Mouse (Mus musculus): ENCODE results near the gene Ms4a10. TPM values are rescaled to one million over a fixed set of nuclear protein-coding genes. Genes with fewer than 3 reads are reported as not detected.

Gene Ms4a10
- total and polyA plus RNA-seq, 3 experiments, result not detected

DNA sequence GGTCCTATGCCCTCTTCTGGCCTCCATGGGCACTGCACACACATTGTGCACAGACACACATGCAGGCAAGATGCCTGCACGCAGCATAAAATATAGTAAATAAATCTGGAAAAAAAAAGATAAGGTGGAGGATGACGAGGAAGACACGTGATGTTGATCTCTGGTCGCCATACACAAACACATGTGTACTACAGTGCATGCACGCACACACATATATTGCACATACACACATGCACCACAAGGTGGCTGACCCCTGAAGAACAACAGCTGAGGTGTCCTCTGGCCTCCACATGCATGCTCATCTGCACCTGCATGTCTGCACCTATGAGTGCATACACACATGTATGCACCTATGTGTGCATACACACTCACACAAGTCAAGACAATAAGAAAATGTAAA lies 38.4 kb downstream of the Ms4a10 start:
- Histone ChIP-seq H3K27me3 (ENCODE audit: control insufficient read depth in 1 of 2, insufficient read depth in 2 of 2, low read length in 2 of 2) (0 out of 4 replicates have a peak, but pooled peaks cover 0 to 3% of the 10 kb centered on the region in 2 experiments), H3K9ac (ENCODE audit: control insufficient read depth, low read depth, low read length, poor library complexity, severe bottlenecking) (no peak overlapping the region), H3K27ac (ENCODE audit: control insufficient read depth, low read depth, low read length) (no peak overlapping the region), H3K9me3 (replicated peaks; ENCODE audit: insufficient read depth, low read length) (no peaks in the 10 kb centered on the region), H3K4me1 (ENCODE audit: control insufficient read depth in 1 of 2, insufficient read depth in 2 of 2, low read length in 2 of 2) (peaks cover 10 to 38% of the 10 kb centered on the region in 2 experiments), H3K36me3 (ENCODE audit: control insufficient read depth in 1 of 2, insufficient read depth in 2 of 2, low read length in 2 of 2) (peaks cover 0 to 20% of the 10 kb centered on the region in 2 experiments; a peak in 2 of 4 replicates), H3K79me2 (ENCODE audit: control insufficient read depth, insufficient read depth, low read length, poor library complexity) (no peaks in the 10 kb centered on the region), H3K4me3 (ENCODE audit: control insufficient read depth in 1 of 2, insufficient read depth in 1 of 2, low read depth in 2 of 2, low read length in 2 of 2) (no peak overlapping the region)
- peak; percentile 24 for DNase-seq (ENCODE audit: low read depth, low spot score)
- TF ChIP-seq MAFK (IDR thresholded peaks at IDR 0.05; ENCODE audit: borderline replicate concordance, low read depth, low read length) (no peak), POLR2A (IDR thresholded peaks at IDR 0.05; ENCODE audit: control insufficient read depth in 1 of 2, insufficient read depth in 1 of 2, low read depth in 1 of 2, low read length in 2 of 2, poor library complexity in 1 of 2) (no peak), GATA1 (IDR thresholded peaks at IDR 0.05; ENCODE audit: low read depth, low read length) (no peak), ZC3H11A (IDR thresholded peaks at IDR 0.05; ENCODE audit: low read depth, low read length) (no peak), SIN3A (IDR thresholded peaks at IDR 0.05; ENCODE audit: low read length) (no peak), SMC3 (IDR thresholded peaks at IDR 0.05; ENCODE audit: low read depth, low read length) (peak; percentile 15; the same call in 1 of the 2 replicates), RAD21 (IDR thresholded peaks at IDR 0.05; ENCODE audit: low read depth, low read length) (peak; percentile 1; the same call in 1 of the 2 replicates), TCF12 (IDR thresholded peaks at IDR 0.05; ENCODE audit: low read depth, low read length) (no peak), KAT2A (conservative IDR thresholded peaks at IDR 0.05; ENCODE audit: low read depth, low read length) (no peak), TAL1 (IDR thresholded peaks at IDR 0.05; ENCODE audit: low read length) (no peak), CTCF (IDR thresholded peaks at IDR 0.05 in 2 of 3, conservative IDR thresholded peaks at IDR 0.05 in 1 of 3; ENCODE audit: control insufficient read depth in 1 of 3, insufficient read depth in 1 of 3, low read depth in 2 of 3, low read length in 3 of 3, poor library complexity in 1 of 3, severe bottlenecking in 1 of 3) (peak; percentile 30 to 46 (median 44); a peak in 5 of 6 replicates), CHD2 (IDR thresholded peaks at IDR 0.05; ENCODE audit: low read length) (no peak), MAZ (IDR thresholded peaks at IDR 0.05; ENCODE audit: low read depth, low read length) (no peak), MEF2A (IDR thresholded peaks at IDR 0.05; ENCODE audit: extremely low read depth, insufficient replicate concordance, low read depth, low read length, poor library complexity, severe bottlenecking) (no peak), ETS1 (IDR thresholded peaks at IDR 0.05; ENCODE audit: low read depth, low read length) (no peak), TBP (IDR thresholded peaks at IDR 0.05; ENCODE audit: low read depth, low read length) (no peak), NELFE (IDR thresholded peaks at IDR 0.05; ENCODE audit: low read depth, low read length) (no peak)

DNA sequence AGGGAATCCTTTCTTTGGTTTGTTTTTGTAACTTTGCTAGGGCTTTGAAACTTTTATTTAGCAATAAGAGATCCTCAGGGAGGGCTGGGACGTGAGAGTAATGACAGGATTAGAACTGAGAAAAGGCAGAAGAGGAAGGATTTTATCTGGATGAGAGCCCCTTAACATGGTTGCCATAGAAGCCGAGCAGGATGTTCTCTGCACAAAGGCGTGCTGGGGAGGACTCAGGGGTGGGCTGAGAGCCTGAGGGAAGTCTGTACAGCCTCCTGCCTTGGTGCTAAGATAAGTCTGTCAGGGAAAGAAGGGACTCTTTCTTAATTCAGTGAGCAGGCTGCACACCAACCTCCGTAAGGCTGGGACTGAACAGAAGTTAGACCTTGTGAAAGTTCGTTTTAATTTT lies 39.4 kb downstream of the Ms4a10 start:
- H3K27ac ChIP-seq (ENCODE audit: control insufficient read depth, low read depth, low read length), result no peak overlapping the region
- no peaks in the 10 kb centered on the region for H3K79me2 ChIP-seq (ENCODE audit: control insufficient read depth, insufficient read depth, low read length, poor library complexity)
- H3K36me3 ChIP-seq (ENCODE audit: control insufficient read depth in 1 of 2, insufficient read depth in 2 of 2, low read length in 2 of 2), result peaks cover 0 to 20% of the 10 kb centered on the region in 2 experiments; a peak in 2 of 4 replicates
- 0 out of 4 replicates have a peak, but pooled peaks cover 0 to 3% of the 10 kb centered on the region in 2 experiments for H3K27me3 ChIP-seq (ENCODE audit: control insufficient read depth in 1 of 2, insufficient read depth in 2 of 2, low read length in 2 of 2)
- no peaks in the 10 kb centered on the region for H3K9me3 ChIP-seq (replicated peaks; ENCODE audit: insufficient read depth, low read length)
- H3K4me1 ChIP-seq (ENCODE audit: control insufficient read depth in 1 of 2, insufficient read depth in 2 of 2, low read length in 2 of 2), result peaks cover 10 to 38% of the 10 kb centered on the region in 2 experiments
- H3K4me3 ChIP-seq (ENCODE audit: control insufficient read depth in 1 of 2, insufficient read depth in 1 of 2, low read depth in 2 of 2, low read length in 2 of 2), result no peak overlapping the region
- no peak for TF ChIP-seq TCF12 (IDR thresholded peaks at IDR 0.05; ENCODE audit: low read depth, low read length)
- TF ChIP-seq SIN3A (IDR thresholded peaks at IDR 0.05; ENCODE audit: low read length), result no peak
- TF ChIP-seq RCOR1 (IDR thresholded peaks at IDR 0.05; ENCODE audit: low read depth, low read length), result no peak
- TF ChIP-seq POLR2AphosphoS5 (IDR thresholded peaks at IDR 0.05; ENCODE audit: borderline replicate concordance, low read depth, low read length), result no peak
- TF ChIP-seq GATA1 (IDR thresholded peaks at IDR 0.05; ENCODE audit: low read depth, low read length), result no peak
- TF ChIP-seq SMC3 (IDR thresholded peaks at IDR 0.05; ENCODE audit: low read depth, low read length), result no peak
- TF ChIP-seq E2F4 (IDR thresholded peaks at IDR 0.05; ENCODE audit: borderline replicate concordance, low read depth, low read length), result no peak
- TF ChIP-seq UBTF (IDR thresholded peaks at IDR 0.05; ENCODE audit: borderline replicate concordance, insufficient read depth, low read depth, low read length), result no peak
- TF ChIP-seq ZC3H11A (IDR thresholded peaks at IDR 0.05; ENCODE audit: low read depth, low read length), result no peak
- no peak for TF ChIP-seq GABPA (IDR thresholded peaks at IDR 0.05; ENCODE audit: low read depth, low read length)
- TF ChIP-seq TBP (IDR thresholded peaks at IDR 0.05; ENCODE audit: low read depth, low read length), result no peak
- no peak overlapping the region for H3K9ac ChIP-seq (ENCODE audit: control insufficient read depth, low read depth, low read length, poor library complexity, severe bottlenecking)
- peak; percentile 37 for DNase-seq (ENCODE audit: low read depth, low spot score)
